Mouse (Mus musculus) stomach, postnatal 0 days (tissue): ENCODE results near the gene Arhgap10. TPM values are rescaled to one million over a fixed set of nuclear protein-coding genes. Genes with fewer than 3 reads are reported as not detected.
A peak's percentile ranks its signal among the peaks of the same experiment; 100 is the strongest.

Experiments used
- ATAC-seq: fragments of 200-750 bp; cut with Nextera tagmentation; 2 replicates; pipeline ENCODE4 v1.8.0; 2017; ENCODE audit not compliant: low FRiP score, low TSS enrichment
- DNase-seq: peaks from one replicate; pipeline ENCODE4 v3.0.0-alpha.2; 2016; ENCODE audit warnings: low spot score
- H3K27ac ChIP-seq: fragments of 300-500 bp; sonication (generic); replicated peaks from 2 replicates; pipeline ENCODE4 v1.5.1; 2014; ENCODE audit warnings: mild to moderate bottlenecking, control low read depth
- H3K27me3 ChIP-seq: fragments of 300-500 bp; sonication (generic); 2 replicates; pipeline ENCODE4 v1.6.1; 2014; ENCODE audit warnings: low read length; ENCODE audit not compliant: control insufficient read depth, insufficient read depth
- H3K36me3 ChIP-seq: fragments of 300-500 bp; sonication (generic); 2 replicates; pipeline ENCODE4 v1.6.1; 2014; ENCODE audit warnings: low read length, mixed read lengths; ENCODE audit not compliant: control insufficient read depth, insufficient read depth
- H3K4me1 ChIP-seq: fragments of 300-500 bp; sonication (generic); replicated peaks from 2 replicates; pipeline ENCODE4 v1.6.1; 2014; ENCODE audit warnings: antibody characterized with exemption; ENCODE audit not compliant: control insufficient read depth, insufficient read depth
- H3K4me2 ChIP-seq: fragments of 300-500 bp; sonication (generic); replicated peaks from 2 replicates; pipeline ENCODE4 v1.6.1; 2014; ENCODE audit warnings: low read depth, mild to moderate bottlenecking, control low read depth, moderate library complexity
- H3K4me3 ChIP-seq: fragments of 300-500 bp; sonication (generic); 2 replicates; pipeline ENCODE4 v1.5.1; 2014; ENCODE audit warnings: low read depth, low read length, control low read depth
- H3K9ac ChIP-seq: fragments of 300-500 bp; sonication (generic); 2 replicates; pipeline ENCODE4 v1.6.1; 2014; ENCODE audit warnings: mild to moderate bottlenecking, low read length, control low read depth, mixed read lengths
- H3K9me3 ChIP-seq: fragments of 300-500 bp; sonication (generic); 2 replicates; pipeline ENCODE4 v1.6.1; 2016; ENCODE audit warnings: low read length; ENCODE audit not compliant: control insufficient read depth
- CTCF ChIP-seq: IDR thresholded peaks from 2 replicates; pipeline ENCODE4 v1.5.1; 2016; ENCODE audit warnings: antibody characterized with exemption, low read depth, mild to moderate bottlenecking, moderate library complexity
- EP300 ChIP-seq: optimal IDR thresholded peaks from 2 replicates; pipeline ENCODE3; 2016; ENCODE audit warnings: antibody characterized with exemption
- WGBS: fragments of 180-500 bp; shearing (Covaris S2); extraction: QIAGEN DNeasy Blood & Tissue Kit; methylation state at CpG from one replicate; pipeline ENCODE4 v1.1.7; 2014; 5-methylcytosine and 5-hydroxymethylcytosine counted together
- polyA plus RNA-seq: library from polyadenylated mRNA; unstranded; fragments of >200 nt; fragmentation: Nextera tagmentation; extraction: Ambion mirVana; gene quantifications from 2 replicates; pipeline ENCODE4 v1.2.1, GENCODE M21; 2015

Gene Arhgap10
- polyA plus RNA-seq, 1 experiment from 2014 or later, result 18.8 TPM

DNA sequence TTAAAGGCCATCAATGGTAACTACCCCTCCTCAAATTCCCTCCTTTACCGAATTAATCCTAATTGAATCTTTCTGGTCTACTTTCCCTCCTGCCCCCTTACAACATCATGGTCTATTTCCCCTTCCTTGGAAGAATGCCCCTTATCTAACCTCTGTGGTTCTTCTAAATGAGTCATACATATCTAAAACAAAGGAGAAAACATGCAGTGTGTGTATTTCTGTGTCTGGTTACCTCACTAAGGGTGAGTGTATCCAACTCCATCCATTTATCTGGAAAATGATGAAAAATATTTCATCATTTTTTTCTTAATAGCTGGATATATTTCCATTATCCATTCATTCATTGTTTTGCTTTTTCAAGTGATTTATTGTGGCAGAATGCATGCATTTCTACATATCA, 286.5 kb downstream of the Arhgap10 start:
- H3K36me3 ChIP-seq, result no peaks in the 10 kb centered on the region
- ATAC-seq, result no peak
- no peaks in the 10 kb centered on the region for H3K27me3 ChIP-seq
- no peaks in the 10 kb centered on the region for H3K4me1 ChIP-seq
- TF ChIP-seq CTCF (no peak), EP300 (no peak)
- H3K9me3 ChIP-seq, result no peaks in the 10 kb centered on the region
- no peak overlapping the region for H3K4me3 ChIP-seq
- H3K27ac ChIP-seq, result no peak overlapping the region
- 78% methylated on average over 1 of the region's 1 CpGs for WGBS
- H3K9ac ChIP-seq, result no peak overlapping the region
- DNase-seq, result no peak
- H3K4me2 ChIP-seq, result no peak overlapping the region

DNA sequence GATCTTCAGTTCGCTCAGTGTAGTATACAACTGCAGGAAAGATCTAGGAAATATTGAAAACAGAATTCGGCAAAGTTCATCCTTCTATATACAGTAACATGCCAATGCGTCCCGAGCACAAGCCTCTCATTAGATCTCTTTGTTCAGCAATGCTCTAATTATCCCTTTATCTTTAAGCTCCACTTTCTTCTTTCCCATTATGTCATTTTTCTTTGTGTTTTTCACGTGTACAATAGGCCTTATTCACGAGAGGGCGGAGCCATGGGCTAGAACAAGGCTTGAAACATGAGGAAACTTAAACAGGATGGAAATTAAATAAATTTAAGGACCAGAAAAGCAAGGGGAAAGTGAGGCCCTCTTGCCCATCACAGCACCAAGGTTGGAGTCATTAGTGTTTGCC, 289.1 kb downstream of the Arhgap10 start:
- no peaks in the 10 kb centered on the region for H3K4me1 ChIP-seq
- no peak overlapping the region for H3K9ac ChIP-seq
- H3K36me3 ChIP-seq, result no peaks in the 10 kb centered on the region
- ATAC-seq, result no peak
- no peak for TF ChIP-seq CTCF
- H3K27me3 ChIP-seq, result no peaks in the 10 kb centered on the region
- 76% methylated on average over 7 of the region's 7 CpGs for WGBS
- no peaks in the 10 kb centered on the region for H3K9me3 ChIP-seq
- H3K4me3 ChIP-seq, result no peak overlapping the region
- DNase-seq, result no peak
- H3K4me2 ChIP-seq, result no peak overlapping the region
- H3K27ac ChIP-seq, result no peak overlapping the region

DNA sequence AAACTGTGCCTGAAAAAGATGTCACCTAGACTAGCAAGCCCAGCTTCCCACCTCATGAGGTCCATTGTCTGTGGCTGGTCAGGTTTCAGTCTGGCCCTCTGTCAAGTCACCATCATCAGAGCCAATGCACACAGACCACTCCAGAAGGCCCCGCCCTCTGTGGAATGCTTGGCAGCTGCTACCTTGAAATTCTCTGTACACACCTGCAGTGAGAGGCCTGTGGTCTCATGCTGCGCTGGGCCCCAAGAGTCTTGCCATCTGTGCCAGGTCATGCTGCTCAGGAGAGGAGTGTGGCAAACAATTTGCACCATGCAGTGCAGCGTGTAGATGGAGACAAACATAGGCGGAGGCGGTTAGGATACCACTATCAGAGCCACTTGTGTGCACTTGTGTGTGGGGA, 290.0 kb downstream of the Arhgap10 start:
- Histone ChIP-seq H3K9ac (no peak overlapping the region), H3K4me3 (no peak overlapping the region), H3K9me3 (no peaks in the 10 kb centered on the region), H3K4me2 (no peak overlapping the region), H3K36me3 (no peaks in the 10 kb centered on the region), H3K4me1 (no peaks in the 10 kb centered on the region), H3K27ac (no peak overlapping the region), H3K27me3 (no peaks in the 10 kb centered on the region)
- TF ChIP-seq EP300 (no peak), CTCF (no peak)
- peak; percentile 45 for DNase-seq
- ATAC-seq, result 0 out of 2 replicates have a peak, but pooled peaks have one; percentile 54
- WGBS, result 74% methylated on average over 5 of the region's 5 CpGs

DNA sequence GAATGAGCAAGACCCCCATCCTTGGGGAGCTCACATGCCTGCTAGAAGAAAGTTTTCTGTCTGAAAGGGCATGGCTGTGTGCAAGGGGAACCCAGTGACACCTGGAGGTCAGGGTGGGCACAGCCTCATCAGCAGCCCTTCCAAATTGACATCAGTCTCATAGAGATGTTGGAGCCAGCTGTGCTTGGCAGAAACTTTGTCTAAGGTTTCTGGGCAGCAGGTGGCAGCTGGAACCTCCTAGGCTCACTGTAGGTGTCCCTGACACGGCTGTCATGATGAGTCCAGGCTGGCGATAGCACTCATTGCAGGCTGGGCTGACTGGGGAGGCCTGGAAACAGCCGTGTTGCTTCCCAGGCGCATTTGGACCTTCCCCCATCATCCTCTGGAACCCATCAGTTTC, 294.6 kb downstream of the Arhgap10 start:
- DNase-seq, result no peak
- no peak for TF ChIP-seq EP300
- no peak for TF ChIP-seq CTCF

DNA sequence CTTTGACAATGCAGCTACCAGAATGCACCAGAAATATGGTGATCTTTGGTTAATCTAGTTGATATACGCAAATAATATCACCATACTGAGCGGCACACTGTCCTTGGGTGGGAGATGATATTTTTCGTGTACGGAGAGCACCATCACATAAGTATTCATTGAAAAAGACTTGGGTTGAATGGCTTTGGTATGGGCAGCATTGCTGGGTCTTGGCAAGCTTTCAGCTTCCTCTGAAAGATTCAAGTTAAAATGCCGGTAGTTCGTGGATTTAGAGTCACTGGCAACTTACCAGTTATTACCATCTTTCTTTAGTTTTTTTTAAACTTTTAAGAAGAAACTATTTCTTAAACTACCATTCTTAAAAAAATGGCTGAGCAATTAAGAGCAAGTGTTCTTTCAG, 302.6 kb downstream of the Arhgap10 start:
- Histone ChIP-seq H3K27ac (no peak overlapping the region), H3K9ac (no peak overlapping the region), H3K4me3 (no peak overlapping the region), H3K9me3 (no peaks in the 10 kb centered on the region), H3K4me1 (0 out of 2 replicates have a peak, but pooled peaks cover 2% of the 10 kb centered on the region), H3K4me2 (no peak overlapping the region), H3K27me3 (no peaks in the 10 kb centered on the region), H3K36me3 (no peaks in the 10 kb centered on the region)
- 38% methylated on average over 6 of the region's 6 CpGs for WGBS
- TF ChIP-seq CTCF (no peak), EP300 (no peak)
- DNase-seq (no peak), ATAC-seq (no peak)

More for the DNA sequence above, 294.6 kb downstream of the Arhgap10 start:
- H3K4me2 ChIP-seq, result no peak overlapping the region
- H3K9ac ChIP-seq, result no peak overlapping the region
- no peaks in the 10 kb centered on the region for H3K4me1 ChIP-seq
- H3K27ac ChIP-seq, result no peak overlapping the region
- no peak for ATAC-seq
- no peaks in the 10 kb centered on the region for H3K9me3 ChIP-seq
- no peaks in the 10 kb centered on the region for H3K27me3 ChIP-seq
- 77% methylated on average over 4 of the region's 4 CpGs for WGBS
- no peak overlapping the region for H3K4me3 ChIP-seq
- H3K36me3 ChIP-seq, result no peaks in the 10 kb centered on the region

DNA sequence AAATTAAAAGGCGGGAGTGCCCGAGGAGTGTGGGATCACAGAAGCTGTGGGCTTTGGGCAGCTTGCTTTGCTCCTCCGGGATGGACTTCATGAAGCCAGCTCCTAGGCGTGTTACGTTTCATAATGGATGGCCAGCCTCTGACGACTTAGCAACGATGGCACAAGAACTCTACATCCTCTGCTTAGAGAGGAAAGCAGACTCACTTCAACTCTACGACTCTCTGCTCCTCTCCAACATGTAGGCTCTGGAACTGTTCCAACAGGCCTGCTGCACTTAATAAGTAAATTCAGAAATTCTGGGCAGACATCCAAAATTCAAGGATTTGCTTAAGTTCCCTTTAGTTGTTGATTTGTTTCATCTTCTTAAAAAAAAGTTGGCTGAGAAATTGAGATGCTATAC, 303.1 kb downstream of the Arhgap10 start:
- Histone ChIP-seq H3K36me3 (no peaks in the 10 kb centered on the region), H3K27me3 (no peaks in the 10 kb centered on the region), H3K4me3 (no peak overlapping the region), H3K4me2 (0 out of 2 replicates have a peak overlapping the region, but pooled peaks have one; percentile 15), H3K27ac (no peak overlapping the region), H3K4me1 (0 out of 2 replicates have a peak, but pooled peaks cover 2% of the 10 kb centered on the region), H3K9ac (no peak overlapping the region), H3K9me3 (no peaks in the 10 kb centered on the region)
- 24% methylated on average over 8 of the region's 8 CpGs for WGBS
- no peak for DNase-seq
- no peak for TF ChIP-seq CTCF
- TF ChIP-seq EP300, result no peak
- ATAC-seq, result no peak
